Mouse (Mus musculus): ENCODE data around the gene Utp6. TPM values are rescaled to one million over a fixed set of nuclear protein-coding genes. Genes with fewer than 3 reads are reported as not detected.

The Utp6 gene
- polyA plus RNA-seq, 1 experiment: 24.7 TPM

GRCm38 (mm10) chr11:79886395-79886794 is 75.8 kb downstream of the Utp6 start:
- DNase-seq (ENCODE audit: extremely low spot score in 1 of 2, low spot score in 1 of 2): no peak

GRCm38 (mm10) chr11:79885713-79886393 is 76.3 kb downstream of the Utp6 start:
- no peak for DNase-seq (ENCODE audit: extremely low spot score in 1 of 2, low spot score in 1 of 2)

GRCm38 (mm10) chr11:79884784-79885183 is 77.4 kb downstream of the Utp6 start:
- no peak for DNase-seq (ENCODE audit: extremely low spot score in 1 of 2, low spot score in 1 of 2)

Other genes with a start within 250 kb of the Utp6 start
- gene Suz12, start 30.7 kb upstream of the Utp6 start, polyA plus RNA-seq (2012; rRNA removed): 20.9 and 23.2 TPM in 2 replicates
- 16.6 and 17.0 TPM in 2 replicates for gene Crlf3, start 118.6 kb upstream of the Utp6 start, polyA plus RNA-seq (2012; rRNA removed)
- gene Atad5, start 127.0 kb upstream of the Utp6 start, polyA plus RNA-seq (2012; rRNA removed): 3.9 and 4.4 TPM in 2 replicates
- 8.7 and 9.5 TPM in 2 replicates for gene Tefm, start 179.8 kb upstream of the Utp6 start, polyA plus RNA-seq (2012; rRNA removed)
- 5.7 and 7.8 TPM in 2 replicates for gene Adap2, start 191.7 kb upstream of the Utp6 start, polyA plus RNA-seq (2012; rRNA removed)
- gene Rnf135, start 221.5 kb upstream of the Utp6 start, polyA plus RNA-seq (2012; rRNA removed): 4.3 and 4.6 TPM in 2 replicates
- 56.5 and 58.5 TPM in 2 replicates for gene Rhot1, start 246.6 kb upstream of the Utp6 start, polyA plus RNA-seq (2012; rRNA removed)

Data from frontal cortex, adult 2 months (tissue).